Mouse (Mus musculus): ENCODE measurements at regions not wholly inside any gene's neighbourhood (a gene's known extent, or its start where the extent isn't known, plus 50 kb on each side); places are given as distances from the start of the nearest gene placed in this dataset.
A peak's percentile ranks its signal among the peaks of the same experiment; 100 is the strongest.

DNA sequence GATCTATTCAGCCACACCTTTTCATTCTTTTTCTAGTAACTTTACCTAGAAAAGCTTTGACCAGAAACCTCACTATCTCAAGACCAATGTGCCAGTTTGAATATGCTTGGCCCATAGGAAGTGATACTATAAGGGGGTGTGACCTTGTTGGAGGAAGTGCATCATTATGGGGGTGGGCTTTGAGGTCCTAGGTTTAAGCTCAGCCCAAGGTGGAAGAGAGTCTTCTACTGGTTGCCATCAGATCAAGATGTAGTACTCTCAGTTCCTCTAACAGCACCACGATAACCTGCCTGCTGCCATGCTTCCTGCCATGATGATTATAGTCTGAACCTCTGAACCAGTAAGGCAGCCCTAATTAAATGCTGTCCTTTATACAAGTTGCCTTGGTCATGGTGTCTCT, 105.0 kb upstream of the Cited2 start:
- H3K27me3 ChIP-seq (ENCODE audit: control insufficient read depth, insufficient read depth, low read depth, low read length): no peaks in the 10 kb centered on the region
- no peak overlapping the region for H3K4me3 ChIP-seq (ENCODE audit: low read depth, low read length)
- no peak overlapping the region for H3K4me2 ChIP-seq (ENCODE audit: low read length)
- H3K36me3 ChIP-seq (ENCODE audit: control insufficient read depth, insufficient read depth, low read length): no peaks in the 10 kb centered on the region
- WGBS: 100% methylated on average over 1 of the region's 1 CpGs
- no peaks in the 10 kb centered on the region for H3K9me3 ChIP-seq (replicated peaks; ENCODE audit: control insufficient read depth, low read length, poor library complexity, severe bottlenecking)
- H3K4me1 ChIP-seq (ENCODE audit: control insufficient read depth, insufficient read depth, low read length): no peaks in the 10 kb centered on the region
- no peak overlapping the region for H3K9ac ChIP-seq (ENCODE audit: low read depth, low read length)
- no peak overlapping the region for H3K27ac ChIP-seq (ENCODE audit: low read length)
- ATAC-seq: no peak

DNA sequence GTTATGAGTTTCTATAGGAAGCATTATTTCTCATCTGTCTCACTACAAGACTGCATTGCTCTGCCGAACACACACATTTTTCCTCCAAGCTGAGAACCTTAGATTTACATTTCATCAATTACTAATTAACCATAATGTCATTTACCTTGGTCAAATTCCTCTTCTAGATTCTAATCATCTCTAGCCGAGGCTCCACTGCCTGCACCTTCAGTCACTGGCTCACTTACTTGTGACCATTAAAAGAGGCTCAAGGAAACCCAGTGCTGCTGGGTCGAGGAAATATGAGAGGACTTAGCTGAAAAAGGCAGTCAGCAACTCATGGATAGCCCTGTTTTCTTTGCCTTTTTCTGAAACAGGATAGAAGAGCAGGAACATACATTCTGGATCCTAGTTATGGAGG, 103.4 kb upstream of the Cited2 start:
- no peak overlapping the region for H3K9ac ChIP-seq (ENCODE audit: low read depth, low read length)
- H3K9me3 ChIP-seq (replicated peaks; ENCODE audit: control insufficient read depth, low read length, poor library complexity, severe bottlenecking): no peaks in the 10 kb centered on the region
- ATAC-seq: no peak
- H3K4me3 ChIP-seq (ENCODE audit: low read depth, low read length): no peak overlapping the region
- no peak overlapping the region for H3K4me2 ChIP-seq (ENCODE audit: low read length)
- H3K36me3 ChIP-seq (ENCODE audit: control insufficient read depth, insufficient read depth, low read length): no peaks in the 10 kb centered on the region
- no peak overlapping the region for H3K27ac ChIP-seq (ENCODE audit: low read length)
- H3K27me3 ChIP-seq (ENCODE audit: control insufficient read depth, insufficient read depth, low read depth, low read length): no peaks in the 10 kb centered on the region
- 73% methylated on average over 3 of the region's 3 CpGs for WGBS
- no peaks in the 10 kb centered on the region for H3K4me1 ChIP-seq (ENCODE audit: control insufficient read depth, insufficient read depth, low read length)

DNA sequence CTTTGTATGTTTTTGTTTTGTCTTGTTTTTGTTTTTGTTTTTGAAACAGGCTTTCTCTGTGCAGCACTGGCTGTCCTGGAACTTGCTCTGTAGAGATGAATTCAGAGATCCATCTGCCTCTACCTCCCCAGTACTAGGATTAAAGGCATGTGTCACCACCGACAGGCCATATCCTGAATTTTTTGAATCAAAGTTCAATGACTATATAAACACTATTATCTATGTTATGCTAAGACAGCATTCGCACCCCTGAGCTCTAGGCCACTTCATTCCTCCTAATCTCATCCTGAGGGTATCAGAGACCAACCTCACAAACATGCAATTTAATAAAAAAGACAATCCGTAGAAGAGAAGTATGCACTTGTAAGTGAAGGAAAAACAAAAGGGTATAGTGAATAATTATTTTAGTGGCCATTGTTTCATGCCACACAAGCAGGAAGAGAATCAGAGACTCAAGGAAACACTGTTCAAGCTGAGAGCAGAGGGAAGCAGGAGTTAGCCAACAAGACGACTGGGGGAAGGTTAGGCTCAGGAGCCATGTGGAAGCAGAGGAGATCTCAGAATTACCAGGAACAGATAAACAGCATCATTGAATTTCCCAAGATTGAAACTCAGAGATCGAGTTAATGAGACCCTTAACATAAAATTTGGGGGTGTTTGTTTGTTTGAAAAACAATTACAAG, 101.2 kb upstream of the Cited2 start:
- H3K9me3 ChIP-seq (replicated peaks; ENCODE audit: control insufficient read depth, low read length, poor library complexity, severe bottlenecking): no peaks in the 10 kb centered on the region
- no peak overlapping the region for H3K4me3 ChIP-seq (ENCODE audit: low read depth, low read length)
- no peaks in the 10 kb centered on the region for H3K36me3 ChIP-seq (ENCODE audit: control insufficient read depth, insufficient read depth, low read length)
- H3K27me3 ChIP-seq (ENCODE audit: control insufficient read depth, insufficient read depth, low read depth, low read length): no peaks in the 10 kb centered on the region
- H3K27ac ChIP-seq (ENCODE audit: low read length): no peak overlapping the region
- 73% methylated on average over 5 of the region's 5 CpGs for WGBS
- H3K4me2 ChIP-seq (ENCODE audit: low read length): no peak overlapping the region
- H3K9ac ChIP-seq (ENCODE audit: low read depth, low read length): no peak overlapping the region
- H3K4me1 ChIP-seq (ENCODE audit: control insufficient read depth, insufficient read depth, low read length): no peaks in the 10 kb centered on the region
- no peak for ATAC-seq

DNA sequence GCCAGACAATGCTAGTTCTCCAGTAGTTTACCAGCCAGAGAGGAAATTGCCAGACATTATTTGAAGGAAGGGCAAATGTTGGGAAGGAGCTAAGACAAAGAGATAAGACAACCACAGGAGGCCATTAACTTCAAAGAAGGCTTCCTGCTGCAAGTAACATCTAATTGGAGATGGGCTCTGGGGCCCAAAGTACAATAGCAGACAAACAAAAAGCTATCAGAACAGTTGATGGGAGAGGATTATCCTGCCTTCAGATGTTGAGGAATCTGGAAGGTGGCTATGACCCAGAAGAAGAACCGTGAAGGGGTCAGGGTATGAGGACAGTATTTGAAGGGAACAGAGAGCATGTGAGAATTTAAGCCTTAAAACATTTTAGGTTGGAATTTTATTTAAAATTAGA, 100.2 kb upstream of the Cited2 start:
- no peaks in the 10 kb centered on the region for H3K27me3 ChIP-seq (ENCODE audit: control insufficient read depth, insufficient read depth, low read depth, low read length)
- H3K36me3 ChIP-seq (ENCODE audit: control insufficient read depth, insufficient read depth, low read length): no peaks in the 10 kb centered on the region
- no peak for ATAC-seq
- H3K4me1 ChIP-seq (ENCODE audit: control insufficient read depth, insufficient read depth, low read length): no peaks in the 10 kb centered on the region
- no peak overlapping the region for H3K4me2 ChIP-seq (ENCODE audit: low read length)
- no peak overlapping the region for H3K27ac ChIP-seq (ENCODE audit: low read length)
- H3K9me3 ChIP-seq (replicated peaks; ENCODE audit: control insufficient read depth, low read length, poor library complexity, severe bottlenecking): no peaks in the 10 kb centered on the region
- WGBS: 20% methylated on average over 1 of the region's 1 CpGs
- no peak overlapping the region for H3K9ac ChIP-seq (ENCODE audit: low read depth, low read length)
- H3K4me3 ChIP-seq (ENCODE audit: low read depth, low read length): no peak overlapping the region

DNA sequence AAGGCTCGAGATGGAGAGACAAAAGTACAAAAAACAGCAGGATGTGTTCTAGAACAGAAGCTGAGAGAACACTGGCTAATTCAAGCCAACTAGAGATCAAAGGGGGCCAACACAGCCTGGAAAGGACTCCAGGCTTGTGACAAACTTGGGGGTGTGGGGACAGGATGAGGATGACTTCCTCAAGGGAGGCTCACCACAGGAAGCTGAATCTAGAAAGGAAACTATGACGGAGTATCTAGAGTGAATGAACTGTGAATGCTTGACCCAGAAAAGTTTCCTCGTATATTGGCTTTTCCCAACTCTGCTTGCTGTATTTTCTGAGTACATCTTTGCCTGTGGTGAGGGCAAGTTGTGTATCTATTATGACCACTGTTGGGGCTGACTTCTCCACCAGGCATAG, 93.3 kb upstream of the Cited2 start:
- Histone ChIP-seq H3K9ac (ENCODE audit: low read depth, low read length) (no peak overlapping the region), H3K27ac (ENCODE audit: low read length) (no peak overlapping the region), H3K9me3 (replicated peaks; ENCODE audit: control insufficient read depth, low read length, poor library complexity, severe bottlenecking) (no peaks in the 10 kb centered on the region), H3K4me1 (ENCODE audit: control insufficient read depth, insufficient read depth, low read length) (peaks cover 4% of the 10 kb centered on the region), H3K4me3 (ENCODE audit: low read depth, low read length) (no peak overlapping the region), H3K27me3 (ENCODE audit: control insufficient read depth, insufficient read depth, low read depth, low read length) (no peaks in the 10 kb centered on the region), H3K4me2 (ENCODE audit: low read length) (no peak overlapping the region), H3K36me3 (ENCODE audit: control insufficient read depth, insufficient read depth, low read length) (no peaks in the 10 kb centered on the region)
- 67% methylated on average over 3 of the region's 3 CpGs for WGBS
- ATAC-seq: no peak

DNA sequence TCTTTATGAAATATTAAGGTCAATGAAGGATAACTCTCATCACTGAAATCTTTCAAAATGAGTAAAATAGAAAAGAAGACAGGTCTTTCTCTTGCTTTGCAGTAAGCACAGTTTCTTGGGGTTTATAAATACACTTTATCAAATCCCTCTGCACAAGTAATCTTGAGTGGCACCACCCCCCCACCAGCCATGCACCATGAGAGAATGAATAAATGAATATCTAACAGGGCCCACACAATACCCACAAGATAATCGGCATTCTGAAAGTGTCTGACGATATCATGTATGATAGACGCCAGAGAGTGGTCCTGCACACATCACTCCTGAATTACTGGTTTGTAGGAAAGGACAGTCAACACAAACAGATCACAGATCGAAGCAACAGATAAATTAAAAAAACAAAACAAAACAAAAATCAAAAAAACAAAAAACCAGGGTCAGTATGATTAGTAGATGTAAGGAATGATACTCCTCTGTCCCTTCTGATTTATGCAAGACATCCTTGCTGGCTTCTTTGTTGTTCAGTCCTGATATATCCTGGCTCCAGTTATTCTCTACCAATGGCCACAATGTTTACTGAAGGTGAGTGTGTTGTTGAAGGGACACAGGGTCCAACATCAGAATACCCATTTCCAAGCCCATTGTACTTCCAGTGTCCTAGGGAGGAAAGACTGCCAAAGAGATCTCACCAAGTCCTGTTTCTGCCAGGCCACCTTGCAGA, 92.0 kb upstream of the Cited2 start:
- no peak overlapping the region for H3K4me3 ChIP-seq (ENCODE audit: low read depth, low read length)
- WGBS: 25% methylated on average over 4 of the region's 4 CpGs
- no peaks in the 10 kb centered on the region for H3K27me3 ChIP-seq (ENCODE audit: control insufficient read depth, insufficient read depth, low read depth, low read length)

DNA sequence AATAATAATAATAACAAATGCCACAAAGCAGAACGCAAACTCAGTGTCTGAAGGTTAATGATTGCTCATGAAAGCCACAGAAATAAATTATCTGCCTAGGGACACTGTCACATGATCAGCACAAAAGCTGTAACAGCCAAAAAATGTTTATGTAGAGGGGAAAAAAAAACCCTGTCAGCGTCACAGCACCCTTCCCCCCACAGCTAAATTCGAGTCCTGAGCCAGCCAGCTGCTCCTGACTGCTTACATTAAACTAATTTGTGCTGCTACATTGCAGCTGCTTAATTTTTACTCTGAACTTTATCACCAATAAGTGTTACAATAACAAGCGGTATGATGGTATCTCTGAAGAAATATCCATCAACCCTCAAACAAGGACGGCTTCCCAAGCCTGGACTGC, 91.2 kb upstream of the Cited2 start:
- no peak overlapping the region; the same call in 1 of the 2 replicates for H3K4me2 ChIP-seq (ENCODE audit: low read length)
- no peak overlapping the region for H3K27ac ChIP-seq (ENCODE audit: low read length)
- no peak overlapping the region for H3K9ac ChIP-seq (ENCODE audit: low read depth, low read length)
- 0 out of 2 replicates have a peak, but pooled peaks have one; percentile 40 for ATAC-seq
- no peaks in the 10 kb centered on the region for H3K27me3 ChIP-seq (ENCODE audit: control insufficient read depth, insufficient read depth, low read depth, low read length)
- WGBS: 21% methylated on average over 5 of the region's 5 CpGs
- H3K4me1 ChIP-seq (ENCODE audit: control insufficient read depth, insufficient read depth, low read length): peaks cover 4% of the 10 kb centered on the region
- H3K36me3 ChIP-seq (ENCODE audit: control insufficient read depth, insufficient read depth, low read length): no peaks in the 10 kb centered on the region
- no peak overlapping the region for H3K4me3 ChIP-seq (ENCODE audit: low read depth, low read length)
- H3K9me3 ChIP-seq (replicated peaks; ENCODE audit: control insufficient read depth, low read length, poor library complexity, severe bottlenecking): no peaks in the 10 kb centered on the region

More for the DNA sequence above, 92.0 kb upstream of the Cited2 start:
- Histone ChIP-seq H3K4me1 (ENCODE audit: control insufficient read depth, insufficient read depth, low read length) (peaks cover 4% of the 10 kb centered on the region), H3K9me3 (replicated peaks; ENCODE audit: control insufficient read depth, low read length, poor library complexity, severe bottlenecking) (no peaks in the 10 kb centered on the region), H3K36me3 (ENCODE audit: control insufficient read depth, insufficient read depth, low read length) (no peaks in the 10 kb centered on the region), H3K4me2 (ENCODE audit: low read length) (no peak overlapping the region), H3K27ac (ENCODE audit: low read length) (peak overlapping the region; percentile 5; the same call in 1 of the 2 replicates), H3K9ac (ENCODE audit: low read depth, low read length) (no peak overlapping the region)
- ATAC-seq: peak; percentile 76

DNA sequence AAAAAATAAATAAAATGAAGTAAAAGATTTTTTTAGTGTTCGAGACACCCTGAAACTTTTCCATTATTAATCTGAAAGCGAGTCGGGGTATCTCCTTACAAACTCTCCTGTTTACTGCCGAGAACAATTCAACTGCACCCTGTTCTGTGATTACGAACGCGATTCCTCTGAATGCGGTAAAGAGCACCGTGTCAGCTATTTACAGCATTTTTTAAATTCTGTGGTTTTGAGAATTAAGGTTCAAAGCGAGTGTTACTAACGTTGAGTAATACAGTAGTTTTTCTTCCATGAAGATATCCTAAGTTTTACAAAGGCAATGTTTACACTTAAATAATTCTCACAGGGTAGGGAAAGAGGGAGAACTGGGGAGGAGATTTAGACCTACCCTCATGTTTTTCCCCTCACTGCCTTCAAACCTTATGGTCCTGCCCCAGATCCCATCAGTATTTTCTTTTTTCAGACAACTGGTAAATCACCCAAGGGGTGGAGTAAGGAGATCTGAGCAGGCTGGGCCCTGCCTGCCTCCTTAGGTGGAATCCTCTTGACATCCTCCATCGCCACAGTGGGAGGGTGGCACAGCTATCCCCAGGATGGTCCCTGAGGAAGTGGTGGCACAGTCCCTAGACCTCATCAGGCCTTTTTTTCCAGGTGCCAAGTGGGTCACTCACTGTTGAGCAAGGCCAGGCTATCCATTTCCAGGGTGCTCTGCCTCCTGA, 89.9 kb upstream of the Cited2 start:
- 82% methylated on average over 12 of the region's 12 CpGs for WGBS
- Histone ChIP-seq H3K9ac (ENCODE audit: low read depth, low read length) (no peak overlapping the region), H3K4me2 (ENCODE audit: low read length) (no peak overlapping the region), H3K27ac (ENCODE audit: low read length) (no peak overlapping the region), H3K4me1 (ENCODE audit: control insufficient read depth, insufficient read depth, low read length) (peaks cover 4% of the 10 kb centered on the region), H3K9me3 (replicated peaks; ENCODE audit: control insufficient read depth, low read length, poor library complexity, severe bottlenecking) (no peaks in the 10 kb centered on the region), H3K4me3 (ENCODE audit: low read depth, low read length) (no peak overlapping the region), H3K27me3 (ENCODE audit: control insufficient read depth, insufficient read depth, low read depth, low read length) (no peaks in the 10 kb centered on the region), H3K36me3 (ENCODE audit: control insufficient read depth, insufficient read depth, low read length) (no peaks in the 10 kb centered on the region)
- no peak for ATAC-seq

DNA sequence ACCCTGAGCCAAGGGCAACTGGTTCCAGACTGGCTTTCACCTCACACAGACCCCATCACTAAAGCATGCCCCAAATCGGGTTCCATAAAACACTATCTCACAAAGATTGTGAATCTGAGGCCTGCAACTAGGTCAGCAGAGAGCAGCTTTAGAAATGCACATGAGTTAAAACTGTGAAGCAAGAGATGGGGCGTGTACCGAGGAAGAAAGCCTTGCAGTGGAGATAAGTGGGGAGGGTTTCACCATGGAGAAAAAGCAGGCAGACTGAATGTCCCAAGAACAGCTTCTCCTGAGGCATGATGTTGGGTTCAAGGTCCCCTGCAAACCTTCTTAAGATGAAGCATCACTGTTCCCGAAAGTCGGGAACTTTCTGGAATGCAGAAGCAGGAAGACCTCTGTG, 77.7 kb upstream of the Cited2 start:
- no peaks in the 10 kb centered on the region for H3K36me3 ChIP-seq (ENCODE audit: control insufficient read depth, insufficient read depth, low read length)
- no peak for ATAC-seq
- WGBS: 91% methylated on average over 5 of the region's 5 CpGs
- H3K27me3 ChIP-seq (ENCODE audit: control insufficient read depth, insufficient read depth, low read depth, low read length): no peaks in the 10 kb centered on the region
- no peak overlapping the region for H3K4me2 ChIP-seq (ENCODE audit: low read length)
- H3K4me1 ChIP-seq (ENCODE audit: control insufficient read depth, insufficient read depth, low read length): no peaks in the 10 kb centered on the region
- H3K4me3 ChIP-seq (ENCODE audit: low read depth, low read length): no peak overlapping the region
- H3K9me3 ChIP-seq (replicated peaks; ENCODE audit: control insufficient read depth, low read length, poor library complexity, severe bottlenecking): no peaks in the 10 kb centered on the region
- H3K27ac ChIP-seq (ENCODE audit: low read length): no peak overlapping the region
- no peak overlapping the region for H3K9ac ChIP-seq (ENCODE audit: low read depth, low read length)

Data from midbrain, embryonic 16.5 days (tissue).